Mouse (Mus musculus) cerebellum, postnatal 14 days (tissue): ENCODE measurements around the gene Tcf3.

ENCODE experiments used
- DNase-seq, 2 experiments: peaks; one replicate each; pipeline ENCODE4 v3.0.0; 2021; ENCODE audit warnings: mixed read lengths in 2 of 2

Tcf3 gene

GRCm38 (mm10) chr10:80433513-80434232 lies at the start of gene Tcf3:
Tcf3 (minus strand) TSS chr10:80433647.
- DNase-seq: peak; percentile 95 to 97

GRCm38 (mm10) chr10:80481002-80481401 lies 47.6 kb upstream of the Tcf3 start:
- DNase-seq: no peak

- DNase-seq: no peak
Observed at GRCm38 (mm10) chr10:80478531-80478930, 45.1 kb upstream of the Tcf3 start.

- DNase-seq: peak; percentile 96 to 97
Observed at GRCm38 (mm10) chr10:80475290-80475959, 42.0 kb upstream of the Tcf3 start.

GRCm38 (mm10) chr10:80465066-80465465 lies 31.6 kb upstream of the Tcf3 start:
- DNase-seq: no peak

- DNase-seq: peak; percentile 24 to 51
Observed at GRCm38 (mm10) chr10:80464381-80465035, 31.1 kb upstream of the Tcf3 start.

- DNase-seq: no peak
Observed at GRCm38 (mm10) chr10:80461346-80461745, 27.9 kb upstream of the Tcf3 start.

GRCm38 (mm10) chr10:80460324-80460723 lies 26.9 kb upstream of the Tcf3 start:
- DNase-seq: no peak

- DNase-seq: peak; percentile 60 to 61
Observed at GRCm38 (mm10) chr10:80459671-80460070, 26.2 kb upstream of the Tcf3 start.

- peak; percentile 66 to 75 for DNase-seq
Observed at GRCm38 (mm10) chr10:80459236-80459635, 25.8 kb upstream of the Tcf3 start.

GRCm38 (mm10) chr10:80455697-80456096 lies 22.2 kb upstream of the Tcf3 start:
- no peak for DNase-seq

- DNase-seq: no peak
Observed at GRCm38 (mm10) chr10:80454781-80455180, 21.3 kb upstream of the Tcf3 start.

- DNase-seq: no peak
Observed at GRCm38 (mm10) chr10:80453601-80454000, 20.2 kb upstream of the Tcf3 start.

- no peak for DNase-seq
Observed at GRCm38 (mm10) chr10:80450599-80450998, 17.2 kb upstream of the Tcf3 start.

- peak; percentile 89 to 91 for DNase-seq
Observed at GRCm38 (mm10) chr10:80445898-80446601, 12.6 kb upstream of the Tcf3 start.

- DNase-seq: peak in 1 of 2 experiments; percentile 47
Observed at GRCm38 (mm10) chr10:80445052-80445451, 11.6 kb upstream of the Tcf3 start.

- peak in 1 of 2 experiments; percentile 62 for DNase-seq
Observed at GRCm38 (mm10) chr10:80444339-80445045, 11.0 kb upstream of the Tcf3 start.

GRCm38 (mm10) chr10:80443575-80444278 lies 10.3 kb upstream of the Tcf3 start:
- no peak for DNase-seq

- no peak for DNase-seq
Observed at GRCm38 (mm10) chr10:80442989-80443388, 9.5 kb upstream of the Tcf3 start.

- DNase-seq: no peak
Observed at GRCm38 (mm10) chr10:80441598-80441997, 8.2 kb upstream of the Tcf3 start.

- DNase-seq: no peak
Observed at GRCm38 (mm10) chr10:80440031-80440430, 6.6 kb upstream of the Tcf3 start.

- no peak for DNase-seq
Observed at GRCm38 (mm10) chr10:80437973-80438372, 4.5 kb upstream of the Tcf3 start.
